Mouse (Mus musculus) kidney, postnatal 4 days (tissue): ENCODE measurements around the gene Fntb.

ENCODE experiments used
- DNase-seq, 2 experiments: peaks; one replicate each; pipeline ENCODE4 v3.0.0; 2021; ENCODE audit warnings: mixed read lengths in 2 of 2

Gene Fntb

GRCm38 (mm10) chr12:76924904-76925604, 159.7 kb downstream of the Fntb start:
- DNase-seq: no peak

- DNase-seq: no peak
Measured at GRCm38 (mm10) chr12:76926338-76926945, 161.1 kb downstream of the Fntb start.

DNA sequence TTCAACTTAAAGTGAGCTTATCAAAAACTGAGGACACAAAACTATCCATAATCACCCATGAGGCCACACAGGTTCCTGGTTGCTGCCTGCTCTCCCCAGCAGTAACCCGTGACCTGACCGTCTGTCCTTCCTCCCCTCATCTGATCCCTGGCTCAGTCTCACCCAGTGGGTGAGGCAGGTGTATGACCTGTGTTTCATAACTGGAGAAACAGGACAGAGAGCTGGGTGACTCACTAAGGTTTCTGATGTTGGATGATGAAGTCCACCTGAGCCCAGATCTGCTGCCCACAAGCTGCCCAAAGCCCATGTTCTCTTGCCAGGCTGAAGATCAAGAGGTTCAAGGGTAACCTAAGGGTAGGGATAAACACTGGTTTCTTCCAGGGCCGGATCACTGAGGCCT, 161.6 kb downstream of the Fntb start:
- DNase-seq: no peak

GRCm38 (mm10) chr12:76927539-76927938, 162.2 kb downstream of the Fntb start:
- DNase-seq: peak; percentile 25 to 46

GRCm38 (mm10) chr12:76930177-76930576, 164.8 kb downstream of the Fntb start:
- no peak for DNase-seq

- DNase-seq: no peak
Measured at GRCm38 (mm10) chr12:76931739-76932687, 166.6 kb downstream of the Fntb start.

DNA sequence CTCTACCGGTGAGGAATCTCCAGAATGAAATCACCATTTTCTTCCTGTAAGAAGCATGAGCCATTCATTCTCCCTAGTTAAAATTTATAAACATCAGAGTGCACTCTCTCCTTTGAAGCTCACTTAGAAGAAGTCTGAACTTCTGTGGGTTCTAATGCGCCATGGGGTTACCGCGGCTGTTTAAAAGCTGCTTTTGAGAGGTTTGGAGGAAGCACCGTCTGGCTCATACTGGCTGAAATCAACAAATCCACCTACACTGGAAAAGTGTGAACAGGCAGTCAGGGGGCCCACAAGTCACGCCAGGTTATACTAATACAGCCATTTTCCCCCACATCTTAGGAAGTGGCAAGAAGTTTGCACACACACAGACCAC, 167.3 kb downstream of the Fntb start:
- DNase-seq: no peak

DNA sequence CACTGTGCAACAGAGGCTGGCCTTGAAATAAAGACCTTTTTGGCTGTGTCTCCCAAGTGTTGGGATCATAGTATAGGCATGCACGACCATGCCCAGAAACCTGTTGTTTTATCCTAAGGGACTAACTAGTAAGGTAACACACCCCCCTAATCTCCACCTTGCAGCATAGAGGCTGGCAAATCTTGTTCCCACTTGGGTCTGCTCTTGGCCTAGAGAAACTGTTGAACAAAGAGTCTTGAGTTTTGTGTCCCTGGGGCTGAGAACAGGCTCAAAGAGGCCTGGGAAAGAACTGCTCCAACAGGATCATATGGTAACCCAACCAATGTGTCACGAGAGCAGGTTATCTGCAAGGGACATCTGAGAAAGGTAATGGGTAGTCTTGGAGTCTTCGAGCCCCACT, 169.0 kb downstream of the Fntb start:
- no peak for DNase-seq

- DNase-seq: no peak
Measured at GRCm38 (mm10) chr12:76936211-76936610, 170.8 kb downstream of the Fntb start.

DNA sequence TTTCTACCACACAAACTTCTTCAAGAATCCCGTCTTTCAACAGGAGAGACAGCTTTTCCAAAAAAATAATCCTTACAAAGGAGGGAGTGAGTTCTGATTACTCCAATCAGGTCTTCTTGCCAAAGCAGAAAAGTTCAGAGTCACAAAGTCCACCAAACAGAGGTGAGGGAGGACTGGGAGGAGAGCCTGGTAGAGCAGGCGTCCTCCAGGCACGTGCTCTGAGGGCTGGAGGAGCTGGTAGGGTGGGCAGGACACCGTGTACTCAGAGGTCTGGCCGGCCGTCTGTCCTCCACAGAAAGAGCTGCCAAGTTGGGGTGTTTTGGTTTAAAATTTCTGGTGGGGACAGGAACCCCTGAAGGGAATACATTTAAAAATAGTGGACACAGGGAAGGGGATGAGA, 172.6 kb downstream of the Fntb start:
- no peak for DNase-seq

DNA sequence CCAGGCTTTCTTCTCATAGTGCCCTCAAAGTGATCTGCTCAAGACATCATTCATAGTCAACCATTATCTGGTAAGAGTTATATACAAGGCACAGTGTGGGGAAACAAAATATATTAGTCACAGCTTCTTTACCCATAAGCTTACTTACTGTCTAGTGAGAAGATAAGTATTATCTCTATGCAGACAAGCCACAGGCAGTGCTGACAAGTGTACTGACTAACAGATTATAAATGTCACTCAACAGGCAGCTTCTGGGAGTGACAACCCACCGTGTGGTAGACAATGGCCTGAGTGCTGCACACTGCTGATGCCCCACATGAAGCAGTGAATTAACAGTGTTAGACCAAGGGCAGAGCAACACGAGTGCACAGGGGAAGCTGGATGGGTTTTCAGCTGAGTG, 176.1 kb downstream of the Fntb start:
- DNase-seq: no peak

DNA sequence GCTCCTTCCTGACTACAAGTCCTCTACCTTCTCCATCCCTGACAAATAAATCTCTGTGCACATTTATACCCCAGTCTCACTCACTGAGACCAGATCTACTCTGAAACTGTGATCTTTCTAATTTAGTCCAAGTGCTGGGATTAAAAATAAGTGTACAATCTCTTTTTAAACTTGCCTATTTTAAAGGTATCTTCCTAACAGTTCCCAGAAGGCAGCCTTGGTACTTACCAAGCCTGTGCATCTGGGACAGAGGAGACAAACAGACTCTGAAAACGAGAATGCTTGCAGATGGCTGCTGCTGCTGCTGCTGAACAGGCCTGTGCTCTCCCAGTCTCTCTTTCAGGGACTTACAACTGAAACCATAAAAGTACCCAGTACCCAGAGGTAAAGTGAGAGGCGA, 177.1 kb downstream of the Fntb start:
- DNase-seq: no peak

DNA sequence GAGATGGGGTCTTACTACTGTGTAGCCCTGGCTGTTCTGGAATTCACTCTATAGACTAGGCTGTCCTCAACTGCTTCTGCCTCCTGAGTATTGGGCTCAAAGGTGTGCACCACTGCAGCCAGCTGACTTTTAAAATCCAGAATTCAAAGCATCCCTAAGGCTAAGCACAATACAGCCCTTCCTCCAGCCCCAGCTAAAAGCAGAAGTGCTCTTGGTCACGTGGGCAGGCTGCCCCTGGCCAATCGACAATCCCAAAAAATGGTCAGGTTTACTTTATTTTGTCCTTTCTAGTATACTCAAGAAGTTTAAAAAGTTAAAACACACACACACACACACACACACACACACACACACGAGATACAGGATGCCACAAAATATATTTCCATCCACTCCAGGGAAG, 177.7 kb downstream of the Fntb start:
- DNase-seq: no peak

GRCm38 (mm10) chr12:76943466-76943865, 178.1 kb downstream of the Fntb start:
- no peak for DNase-seq

DNA sequence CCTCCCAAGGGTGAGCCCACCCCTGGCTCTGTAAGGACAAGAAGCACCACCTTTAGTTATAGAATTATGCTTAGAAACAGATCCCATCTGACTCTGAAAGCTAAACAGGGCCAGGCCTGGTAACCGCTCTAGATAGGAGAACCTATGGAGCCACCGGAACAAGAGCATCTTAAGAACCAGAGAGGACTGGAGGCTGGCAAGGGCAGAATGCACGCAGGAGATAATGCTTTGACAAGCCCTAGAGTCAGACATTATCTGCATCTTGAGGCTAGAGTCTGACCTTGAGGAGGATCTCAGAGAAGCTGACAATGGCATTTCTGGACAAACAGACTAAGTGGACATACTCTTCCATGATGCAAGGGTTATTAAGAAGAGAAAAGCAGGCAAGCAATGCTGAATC, 182.1 kb downstream of the Fntb start:
- DNase-seq: no peak

DNA sequence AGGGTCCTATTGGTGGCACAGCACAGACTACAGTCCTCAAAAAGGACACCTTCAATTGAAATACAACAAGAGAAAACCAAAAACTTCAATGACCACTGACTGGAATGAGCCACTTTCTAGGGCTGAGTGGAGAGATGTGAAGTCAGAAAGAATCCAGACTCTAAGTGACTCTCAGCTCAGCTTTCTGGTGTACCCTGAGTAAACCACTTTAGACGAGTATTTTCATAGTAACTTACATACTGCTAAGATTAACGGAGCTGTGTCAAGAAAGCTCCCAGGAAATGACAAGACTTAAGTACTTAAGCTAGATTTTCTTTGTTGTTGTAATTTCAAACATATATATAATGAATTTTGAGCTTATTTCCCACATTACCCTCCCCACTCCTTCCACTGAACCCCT, 182.8 kb downstream of the Fntb start:
- DNase-seq: no peak

DNA sequence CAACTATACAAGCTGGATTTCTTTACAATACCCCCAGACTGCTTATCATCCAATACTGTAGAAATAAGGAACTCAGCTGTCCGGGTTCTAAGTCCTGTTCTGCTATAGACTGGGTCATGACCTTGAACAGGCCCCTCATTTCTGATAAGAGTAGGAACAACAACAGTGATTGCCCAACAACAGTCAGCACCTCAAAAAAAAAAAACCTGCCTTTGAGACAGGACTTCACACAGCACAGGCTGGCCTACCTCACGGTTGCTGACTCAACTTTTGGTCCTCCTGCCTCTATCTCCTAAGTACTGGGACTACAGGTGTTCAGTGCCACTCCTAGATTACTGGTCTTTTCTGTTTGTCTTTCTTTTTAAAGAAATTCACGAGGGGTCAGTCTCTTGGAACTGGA, 183.4 kb downstream of the Fntb start:
- no peak for DNase-seq

DNA sequence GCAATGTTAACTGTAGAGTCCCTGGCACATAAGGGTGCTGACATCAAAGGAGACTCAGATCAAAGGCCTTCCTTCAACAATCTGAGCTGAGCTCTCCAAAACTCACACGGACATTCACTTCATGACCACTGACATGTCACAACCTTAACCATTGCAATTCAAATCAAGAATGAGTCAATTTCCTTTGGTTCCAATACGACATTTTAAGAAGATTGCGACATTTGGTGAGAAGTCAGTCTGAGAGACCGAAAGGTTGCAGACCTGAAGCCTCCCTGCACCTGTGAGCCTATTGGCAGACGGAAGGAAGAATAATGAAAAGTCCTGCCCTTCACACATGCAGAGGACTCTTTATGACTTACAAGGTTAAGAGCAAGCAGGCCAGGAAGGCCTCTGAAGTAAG, 184.9 kb downstream of the Fntb start:
- no peak for DNase-seq

DNA sequence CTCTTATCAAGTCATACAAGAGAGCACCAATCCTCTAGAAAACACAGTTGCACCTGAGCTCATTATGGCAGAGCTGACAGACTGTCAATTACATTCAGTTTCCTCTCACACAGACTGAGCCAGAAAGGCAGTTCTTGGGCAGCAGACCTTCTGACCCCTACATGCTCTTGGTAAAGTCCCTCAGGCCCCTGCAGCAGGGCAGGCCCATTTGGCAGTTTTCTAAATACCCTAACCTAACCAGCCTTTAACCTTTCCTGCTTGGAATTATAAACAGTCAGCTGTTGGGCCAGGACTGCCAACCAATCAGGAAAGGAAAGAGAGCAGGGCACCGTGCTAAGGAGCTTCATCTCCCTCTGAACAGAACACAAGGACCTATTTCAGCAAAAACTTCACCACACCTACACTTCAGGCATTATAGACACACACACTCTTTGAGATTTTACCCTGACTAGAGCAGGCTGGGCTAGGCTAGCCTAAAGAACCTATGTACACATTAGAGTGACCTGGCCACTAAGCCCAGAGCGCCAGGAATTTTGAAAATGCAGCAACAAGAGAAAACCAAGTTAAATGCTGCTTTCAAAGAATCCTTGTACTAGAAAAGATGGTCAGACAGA, 188.5 kb downstream of the Fntb start:
- no peak for DNase-seq

GRCm38 (mm10) chr12:76954698-76955423, 189.5 kb downstream of the Fntb start:
- DNase-seq: peak; percentile 68 to 80

DNA sequence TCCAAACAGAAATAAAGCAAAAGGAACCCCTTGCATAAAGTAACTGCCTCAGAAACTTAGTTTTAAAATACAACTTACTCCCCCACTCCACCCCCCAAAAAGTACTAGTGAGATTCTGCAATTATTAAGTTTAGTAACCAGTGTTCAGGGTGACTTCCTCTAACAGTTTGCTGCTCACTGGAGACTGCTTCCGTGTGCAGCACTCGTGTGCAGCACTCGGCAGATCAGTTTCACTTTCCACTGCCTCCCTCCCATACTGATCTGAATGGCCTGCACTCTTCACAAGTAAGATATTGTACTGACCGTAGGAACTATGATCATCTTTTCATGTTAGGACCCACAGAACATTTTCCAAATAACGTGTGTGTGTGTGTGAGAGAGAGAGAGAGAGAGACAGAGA, 192.3 kb downstream of the Fntb start:
- peak; percentile 22 to 35 for DNase-seq

GRCm38 (mm10) chr12:76961052-76961931, 195.9 kb downstream of the Fntb start:
- DNase-seq: no peak
